Mouse (Mus musculus) erythroblast, embryonic 14.5 days (primary cell): ENCODE data around the gene Klf17.

Source experiments
- GATA1 ChIP-seq: IDR thresholded peaks from 2 replicates; pipeline ENCODE4 v1.6.1; 2012; ENCODE audit warnings: low read length, inconsistent platforms, mixed read lengths
- TAL1 ChIP-seq: IDR thresholded peaks from 3 replicates; pipeline ENCODE4 v1.6.1; 2012; ENCODE audit warnings: low read length, inconsistent platforms, mixed read lengths

GRCm38 (mm10) chr4:117813591-117814192, 48.2 kb upstream of the Klf17 start:
- TF ChIP-seq GATA1 (no peak), TAL1 (no peak)
